Mouse (Mus musculus) testis, postnatal 10 days (tissue): ENCODE measurements around the gene Trarg1.
"Not testable (repeated sequence)": the region's sequence is repeated elsewhere in the genome, so short reads cannot be mapped to it uniquely, and the experiment has no call there.

Experiments used
- DNase-seq: peaks from one replicate; pipeline ENCODE4 v3.0.0; 2021; ENCODE audit warnings: low spot score

Gene Trarg1

DNA sequence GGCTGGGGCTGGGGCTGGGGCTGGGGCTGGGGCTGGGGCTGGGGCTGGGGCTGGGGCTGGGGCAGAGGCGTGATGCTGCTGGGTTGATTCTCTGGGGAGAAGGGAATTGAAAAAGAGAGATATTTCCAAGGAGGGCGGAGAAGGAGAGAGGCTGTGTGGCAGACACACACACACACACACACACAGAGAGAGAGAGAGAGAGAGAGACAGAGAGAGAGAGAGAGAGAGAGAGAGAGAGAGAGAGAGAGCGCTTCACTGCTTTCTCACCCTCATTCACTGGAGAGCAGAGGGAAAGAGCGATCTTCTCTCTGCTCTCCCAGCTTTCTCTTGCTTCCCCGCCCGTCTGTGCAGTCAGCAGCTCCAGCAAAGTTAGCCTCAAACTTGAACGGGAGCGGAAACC lies at the start of gene Trarg1:
Gene Trarg1 (plus strand): TSS at position 301 of the 400 bp plus-strand sequence.
- not testable (repeated sequence) for DNase-seq

DNA sequence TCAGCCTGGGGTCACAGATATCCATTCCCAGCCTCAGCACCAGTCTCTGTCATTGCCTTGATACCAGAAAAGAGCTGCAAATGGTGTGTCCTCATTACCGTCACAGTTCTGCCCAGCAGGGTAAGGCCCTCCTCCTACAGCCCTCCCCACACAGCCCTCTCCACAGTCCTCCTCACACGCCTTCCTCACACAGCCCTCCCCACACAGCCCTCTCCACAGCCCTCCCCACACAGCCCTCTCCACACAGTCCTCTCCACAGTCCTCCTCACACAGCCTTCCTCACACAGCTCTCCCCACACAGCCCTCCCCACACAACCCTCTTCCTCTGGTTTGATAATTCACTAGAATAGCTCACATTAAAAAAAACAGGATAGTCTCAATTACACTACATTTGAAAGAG lies 49.6 kb upstream of the Trarg1 start:
- DNase-seq: no peak

DNA sequence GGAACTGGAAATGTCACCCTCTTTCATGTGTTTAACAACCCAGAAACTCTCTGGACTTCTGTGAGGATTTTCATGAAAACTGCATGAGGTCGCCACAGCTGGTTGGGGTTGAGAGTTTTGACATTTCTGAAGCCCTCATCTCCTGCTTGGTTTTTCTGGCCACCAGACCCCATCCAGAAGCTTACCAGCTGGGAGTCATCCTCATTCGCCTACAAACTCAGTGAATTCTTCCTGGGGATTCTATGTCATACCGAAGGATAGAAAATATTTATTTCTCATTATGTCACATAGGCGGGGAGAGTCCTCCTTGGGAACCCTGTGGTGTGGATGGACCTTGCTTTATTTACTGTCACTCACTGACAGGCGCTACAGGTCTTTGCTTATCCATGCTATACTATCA lies 49.1 kb upstream of the Trarg1 start:
- no peak for DNase-seq

DNA sequence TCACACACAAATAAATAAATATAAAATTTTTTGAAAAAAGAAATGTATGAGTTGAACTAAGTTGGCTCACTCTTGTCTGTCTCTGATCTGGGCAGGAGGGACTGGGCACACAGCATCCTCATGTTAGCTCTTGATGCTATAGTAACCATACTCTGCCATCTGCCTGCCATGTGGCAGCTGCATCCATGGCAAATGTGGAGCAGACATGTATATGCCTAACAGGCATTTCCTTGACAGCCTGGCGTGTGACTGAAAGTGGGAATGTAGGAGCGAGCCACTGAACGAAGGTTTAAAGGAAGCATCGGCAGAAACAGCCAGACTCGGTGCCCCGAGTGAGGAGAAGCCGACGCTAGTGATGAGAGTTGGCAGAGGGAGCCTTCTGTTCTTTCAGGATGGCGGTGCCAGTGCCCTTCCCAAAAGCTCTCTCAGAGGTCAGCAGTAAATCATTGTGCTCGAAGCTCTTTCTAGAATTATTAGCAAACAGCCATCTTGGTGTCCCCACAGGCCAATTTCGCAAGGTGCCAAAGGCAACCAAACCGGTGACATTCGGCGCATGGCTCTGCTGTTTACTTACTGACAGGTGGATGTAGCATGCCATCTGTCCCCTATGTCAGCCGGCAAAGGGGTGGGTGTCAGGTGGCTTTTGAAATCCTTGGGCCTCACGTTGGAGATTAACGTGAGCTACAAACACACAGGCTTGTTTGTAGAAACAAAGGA lies 40.2 kb upstream of the Trarg1 start:
- no peak for DNase-seq

DNA sequence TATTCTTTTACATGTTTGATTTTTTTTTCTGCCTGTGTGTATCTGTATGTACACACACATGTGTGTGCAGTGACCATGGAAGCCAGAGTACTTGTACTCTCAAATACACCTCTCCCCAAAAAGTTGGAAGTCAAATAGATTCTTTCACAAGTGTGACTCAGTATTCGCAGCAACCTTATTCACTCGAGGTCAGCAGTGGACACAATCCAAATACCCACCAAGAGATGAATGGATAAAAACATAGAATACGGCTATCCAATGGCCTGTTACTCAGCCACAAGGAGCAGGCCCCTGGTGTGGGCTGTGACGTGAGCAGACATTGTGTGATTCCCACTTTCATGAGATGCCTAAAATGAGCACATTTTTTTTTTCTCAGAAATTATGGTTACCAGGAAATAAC lies 39.4 kb upstream of the Trarg1 start:
- DNase-seq: no peak

DNA sequence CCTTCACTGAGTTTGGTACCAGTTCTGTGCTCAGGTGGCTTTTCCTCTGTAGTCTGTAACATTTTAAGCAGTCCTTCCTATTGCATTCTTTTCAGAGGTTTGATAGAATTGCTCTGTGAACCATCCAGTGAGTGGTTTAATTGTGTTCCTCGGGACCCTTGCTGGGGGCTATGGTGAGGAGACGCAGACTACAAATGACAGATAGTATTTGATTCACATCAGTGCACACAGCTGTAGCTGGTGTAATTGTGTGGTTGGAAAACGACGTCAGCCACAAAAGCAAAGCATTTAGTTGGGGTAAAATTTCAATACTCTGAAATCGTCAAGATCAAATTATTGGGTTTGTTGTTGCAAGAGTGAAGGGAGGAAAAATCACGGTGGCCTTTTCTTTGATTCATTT lies 35.4 kb upstream of the Trarg1 start:
- DNase-seq: no peak

DNA sequence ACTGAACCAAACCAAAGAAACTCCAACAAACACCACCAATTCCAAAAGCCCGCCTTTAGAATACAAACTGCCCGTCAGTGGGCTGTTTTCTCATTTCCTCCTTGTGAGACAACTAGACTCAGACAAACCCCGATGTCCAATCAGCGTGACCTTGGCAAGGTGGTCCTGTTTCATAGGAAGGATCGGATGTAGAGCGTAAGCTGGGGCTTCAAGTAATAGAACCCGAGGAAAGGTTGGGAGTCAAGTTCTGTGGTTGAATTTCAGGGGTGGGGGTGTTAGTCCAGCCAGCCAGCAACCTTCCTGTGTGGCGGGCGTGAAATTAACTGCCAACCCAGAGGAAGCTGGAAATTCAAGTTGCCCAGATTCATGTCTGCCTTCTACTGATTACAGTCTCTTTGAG lies 34.6 kb upstream of the Trarg1 start:
- DNase-seq: no peak

DNA sequence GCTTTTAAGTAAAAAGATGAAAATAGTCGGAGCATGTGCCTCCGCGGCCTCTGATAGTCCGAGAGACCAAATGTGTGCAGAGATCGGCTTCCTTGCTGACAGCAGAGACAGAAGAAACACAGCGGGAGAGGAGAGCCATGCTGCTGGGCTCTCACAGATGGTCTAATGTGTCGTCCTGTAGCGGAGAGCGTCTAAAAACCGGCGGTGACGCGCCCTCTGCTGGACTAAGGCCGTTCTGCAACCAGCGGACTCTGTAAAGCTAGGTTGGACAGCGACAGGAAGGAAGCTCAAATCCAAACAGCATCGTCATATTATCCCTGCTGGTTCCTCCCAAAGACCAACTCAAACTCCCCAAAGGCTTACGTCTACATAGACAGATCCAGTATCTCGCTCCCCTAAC lies 33.7 kb upstream of the Trarg1 start:
- DNase-seq: peak; percentile 96

DNA sequence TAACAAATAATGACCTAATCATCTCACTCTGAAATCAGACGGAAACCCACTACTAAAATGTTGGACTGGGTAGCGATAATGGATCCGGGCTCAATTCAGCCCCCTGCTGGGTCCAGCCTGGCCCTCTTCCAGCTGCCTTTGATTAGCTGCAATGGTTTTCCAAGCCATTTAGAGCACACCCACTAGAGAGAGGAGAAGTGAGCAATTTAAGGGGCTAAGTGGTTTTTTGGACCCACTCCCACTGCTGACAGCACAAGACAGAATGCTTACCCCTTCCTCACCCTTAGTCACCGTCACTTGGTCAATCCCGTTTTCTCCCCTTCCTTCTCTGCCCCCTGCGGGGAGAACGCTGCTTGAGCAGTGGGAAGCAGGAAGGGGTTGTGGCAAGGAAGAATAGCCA lies 32.5 kb upstream of the Trarg1 start:
- DNase-seq: no peak

DNA sequence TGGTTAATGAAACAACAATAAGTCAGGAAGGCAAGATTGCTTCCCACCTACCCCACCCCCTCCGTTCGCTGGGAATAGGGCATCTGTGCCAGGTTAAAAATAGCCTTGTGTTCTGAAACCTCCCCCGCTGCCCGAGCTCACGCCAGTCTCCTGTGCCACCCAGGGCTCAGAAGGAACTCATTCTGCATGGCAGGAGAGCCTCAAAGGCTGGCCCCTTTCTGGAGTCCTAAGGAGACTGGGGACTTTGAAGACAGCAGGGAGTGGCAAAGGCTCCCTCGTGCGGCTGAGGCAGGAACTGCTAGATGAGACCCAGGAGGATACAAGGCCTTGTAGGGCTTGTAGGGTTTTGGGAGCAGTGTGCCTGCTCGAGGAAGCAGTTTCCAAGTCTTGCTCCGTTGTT lies 32.1 kb upstream of the Trarg1 start:
- peak; percentile 86 for DNase-seq

DNA sequence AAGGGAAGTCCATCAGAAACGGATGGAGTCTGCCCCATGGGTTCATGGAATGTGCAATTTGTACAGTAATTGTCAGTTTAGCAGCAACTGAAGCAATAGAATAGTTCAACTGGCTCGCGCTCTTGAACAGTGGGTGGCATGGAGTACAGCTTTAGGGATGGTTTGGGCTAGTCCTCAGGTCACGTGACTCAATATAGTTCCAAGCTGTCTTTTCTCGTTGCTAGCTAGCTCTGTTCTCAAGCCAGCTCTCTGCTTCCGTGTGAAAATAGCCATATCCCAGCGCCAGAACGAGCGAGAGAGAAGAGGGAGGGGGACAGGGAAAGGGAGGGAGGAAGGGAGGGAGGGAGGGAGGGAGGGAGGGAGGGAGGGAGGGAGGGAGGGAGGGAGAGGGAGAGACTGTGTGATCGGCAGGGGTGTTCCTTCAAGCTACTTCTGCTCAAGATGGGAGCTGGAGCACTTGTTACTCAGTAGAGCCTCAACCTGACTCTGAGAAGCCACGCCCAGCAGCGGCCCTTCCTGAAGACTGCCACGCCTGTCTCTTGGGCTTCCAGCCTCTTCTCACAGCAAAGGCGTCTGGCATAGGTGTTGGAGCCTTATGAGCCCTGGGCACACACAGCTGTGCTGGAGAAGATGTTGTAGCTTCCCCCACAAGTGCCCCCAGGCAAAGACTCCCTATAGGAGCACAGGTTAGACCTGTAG lies 28.6 kb upstream of the Trarg1 start:
- no peak for DNase-seq

DNA sequence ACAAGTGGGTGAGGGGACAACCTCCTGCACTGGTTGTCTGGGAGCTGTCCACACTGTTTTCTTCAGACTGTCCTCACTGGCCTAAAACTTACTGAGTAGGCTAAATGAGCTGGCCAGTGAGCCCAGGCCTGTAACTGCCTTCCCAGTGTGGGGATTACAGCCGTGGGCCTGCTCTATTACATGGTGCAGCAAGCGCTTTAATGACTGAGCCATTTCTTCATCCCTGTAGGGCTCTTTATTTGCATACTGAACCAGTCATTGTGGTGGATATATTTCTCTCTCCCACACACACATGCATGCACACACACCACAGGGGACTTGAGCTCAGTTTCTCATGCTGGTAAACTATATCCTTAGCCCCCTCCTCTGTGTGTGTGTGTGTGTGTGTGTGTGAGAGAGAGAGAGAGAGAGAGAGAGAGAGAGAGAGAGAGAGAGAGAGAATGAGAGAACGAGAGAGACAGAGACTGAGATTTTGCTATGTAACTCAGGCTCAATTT lies 26.7 kb upstream of the Trarg1 start:
- DNase-seq: no peak

DNA sequence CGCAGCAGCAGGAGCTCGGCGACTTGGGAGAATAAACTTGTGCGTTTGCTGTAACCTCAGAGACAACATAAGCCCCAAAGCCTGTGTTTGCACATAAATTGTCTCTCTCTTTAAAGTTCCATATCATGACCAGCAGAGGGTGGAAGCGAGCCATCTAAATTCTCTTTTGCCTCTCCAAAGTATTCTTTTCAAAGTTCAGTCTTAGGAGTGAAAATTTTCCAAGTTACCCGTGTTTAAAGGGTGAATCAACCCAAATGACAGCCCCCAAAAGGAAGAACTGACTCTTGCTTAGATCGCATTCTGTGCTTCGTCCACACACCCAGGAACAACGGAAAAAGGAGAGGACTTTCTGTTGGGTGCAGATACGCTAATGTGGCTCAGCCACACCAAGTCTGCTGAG lies 24.5 kb upstream of the Trarg1 start:
- DNase-seq: peak; percentile 72

DNA sequence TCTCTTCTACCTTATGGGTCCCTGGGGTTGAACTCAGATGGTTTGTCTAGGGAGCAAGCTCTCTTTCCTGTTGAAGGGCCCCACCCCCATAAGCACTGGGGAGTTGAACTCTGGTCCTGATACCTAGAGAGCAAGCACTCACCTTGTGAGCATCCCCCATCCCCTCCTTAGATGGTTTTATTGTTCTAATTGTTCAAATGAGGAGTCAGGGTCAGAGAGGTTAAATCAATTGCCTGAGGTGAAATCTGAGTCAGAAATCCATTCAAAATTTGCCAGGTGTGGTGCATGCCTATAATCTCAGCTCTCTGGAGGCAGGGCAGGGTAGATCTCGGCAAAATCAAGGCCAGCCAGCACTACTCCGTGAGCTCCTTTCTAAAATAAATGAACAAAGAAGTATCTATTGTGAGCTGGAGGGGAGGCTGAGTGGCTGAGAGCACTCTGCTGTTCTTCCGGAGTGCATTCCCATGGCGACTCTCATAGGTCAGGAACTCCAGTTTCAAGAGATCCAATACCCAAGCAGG lies 22.1 kb upstream of the Trarg1 start:
- DNase-seq: no peak

DNA sequence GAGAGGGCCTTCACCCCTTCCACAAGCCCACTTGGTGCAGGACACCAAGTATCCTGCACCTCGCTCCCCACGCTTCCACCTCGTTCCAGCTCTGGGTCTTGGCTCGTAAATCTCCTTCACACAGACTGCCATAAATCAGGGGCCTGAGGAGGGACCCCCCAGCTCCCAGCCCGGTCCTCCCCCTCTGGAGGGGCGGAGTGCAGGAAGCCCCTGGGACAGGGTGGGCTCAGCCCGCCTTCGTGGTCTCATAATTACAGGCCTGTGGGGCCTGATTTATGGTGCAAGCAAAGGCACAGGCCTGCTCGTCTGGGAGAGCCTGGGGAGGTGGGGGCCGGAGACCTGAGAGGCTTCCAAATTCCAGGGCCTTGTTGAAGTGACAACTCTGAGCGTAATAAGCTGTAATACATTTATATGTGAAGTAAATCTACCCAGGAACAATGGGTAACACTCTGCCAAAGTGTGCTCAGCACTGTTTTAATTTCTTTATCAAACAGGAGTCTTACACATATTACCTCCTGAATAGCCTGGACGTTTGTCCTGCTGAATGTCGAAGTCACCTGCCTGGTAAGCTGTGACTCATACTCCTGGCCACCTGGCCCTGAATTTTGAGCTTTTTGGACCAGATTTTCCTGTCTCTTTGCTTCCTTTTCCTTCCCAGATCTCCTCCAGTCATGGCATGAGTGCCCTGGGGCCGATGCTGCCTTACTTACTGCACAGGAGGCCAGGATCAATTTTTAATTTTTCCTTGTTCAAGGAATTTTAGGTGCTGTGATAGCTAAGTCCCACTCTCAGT lies 20.3 kb upstream of the Trarg1 start:
- no peak for DNase-seq

DNA sequence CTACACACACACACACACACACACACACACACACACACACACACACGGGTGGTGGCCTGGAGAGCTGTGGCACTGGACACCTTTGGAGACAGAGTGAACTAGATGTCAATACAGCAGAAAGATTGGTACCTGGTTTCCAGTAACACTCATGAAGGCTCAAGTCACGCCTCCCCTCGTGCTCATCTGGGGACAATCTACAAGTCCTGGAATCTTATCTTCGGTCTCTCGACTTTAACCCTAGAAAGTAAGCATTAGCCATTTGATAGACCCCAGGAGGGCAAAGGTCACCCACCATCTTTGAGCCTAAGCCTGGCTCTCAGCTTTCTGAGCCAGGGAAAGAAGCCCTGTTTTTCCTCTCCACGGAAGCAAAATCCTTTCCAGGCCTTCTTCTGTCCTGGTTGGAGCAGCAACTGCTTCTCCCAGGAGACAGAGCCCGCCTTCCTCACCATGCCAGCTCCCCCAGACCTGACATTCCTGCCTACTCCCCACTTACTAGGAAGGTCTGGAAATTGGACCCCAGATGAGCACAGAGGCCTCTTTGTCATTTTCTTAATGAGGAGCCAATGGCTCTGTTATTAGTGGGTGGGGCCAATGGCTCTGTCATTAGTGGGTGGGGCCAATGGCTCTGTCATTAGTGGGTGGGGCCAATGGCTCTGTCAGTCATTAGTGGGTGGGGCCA lies 17.7 kb upstream of the Trarg1 start:
- no peak for DNase-seq

DNA sequence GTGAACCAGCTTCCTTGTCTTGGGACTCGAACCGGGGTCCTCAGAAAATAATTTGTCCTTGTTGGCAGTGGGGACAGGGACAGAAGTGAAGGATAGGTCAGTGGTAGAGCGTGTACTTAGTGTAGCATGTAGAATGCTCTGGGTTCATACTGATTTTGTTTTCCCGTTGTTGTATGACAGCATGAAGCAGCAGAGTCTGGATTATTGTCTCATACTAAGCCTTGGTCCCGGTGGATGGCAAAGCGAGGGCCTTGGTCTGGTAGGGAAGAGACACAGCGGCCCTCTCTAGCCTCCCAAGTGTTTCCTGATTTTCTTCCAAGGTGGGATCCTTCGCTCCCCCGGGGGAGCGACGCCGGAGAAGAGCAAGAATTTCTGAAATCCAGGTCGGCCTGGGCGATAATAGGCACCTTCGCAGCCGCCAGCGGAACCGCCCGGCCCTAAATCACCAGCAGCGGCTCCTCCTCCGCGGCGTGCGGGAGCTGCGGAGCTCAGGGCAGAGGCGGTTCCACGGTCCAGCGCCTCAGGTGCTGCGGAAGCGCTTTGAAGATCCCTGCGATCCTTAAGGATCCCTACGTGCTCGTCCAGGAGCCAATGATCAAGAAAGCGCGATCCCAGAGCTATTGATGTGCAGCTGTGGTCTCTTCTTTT lies 13.5 kb upstream of the Trarg1 start:
- no peak for DNase-seq

DNA sequence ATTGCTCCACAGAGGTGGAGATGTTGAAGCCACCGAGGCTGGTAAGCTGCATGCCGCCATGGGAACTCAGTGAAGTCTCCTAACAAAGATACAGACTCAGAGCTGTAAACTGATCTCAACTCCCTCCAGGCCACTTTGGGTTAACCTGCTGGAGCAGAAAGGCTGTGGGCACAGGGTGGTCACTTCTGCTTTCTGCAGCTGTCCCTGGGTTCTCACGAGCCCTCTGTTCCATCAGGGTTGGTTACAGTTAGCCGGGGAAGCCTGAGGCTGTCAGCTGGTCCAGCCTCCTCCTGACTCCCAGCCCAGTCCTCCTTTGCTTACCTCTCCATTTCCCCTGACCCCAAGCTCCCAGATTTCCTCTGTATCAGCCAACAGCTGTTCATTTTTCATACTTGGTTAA lies 11.8 kb upstream of the Trarg1 start:
- no peak for DNase-seq

DNA sequence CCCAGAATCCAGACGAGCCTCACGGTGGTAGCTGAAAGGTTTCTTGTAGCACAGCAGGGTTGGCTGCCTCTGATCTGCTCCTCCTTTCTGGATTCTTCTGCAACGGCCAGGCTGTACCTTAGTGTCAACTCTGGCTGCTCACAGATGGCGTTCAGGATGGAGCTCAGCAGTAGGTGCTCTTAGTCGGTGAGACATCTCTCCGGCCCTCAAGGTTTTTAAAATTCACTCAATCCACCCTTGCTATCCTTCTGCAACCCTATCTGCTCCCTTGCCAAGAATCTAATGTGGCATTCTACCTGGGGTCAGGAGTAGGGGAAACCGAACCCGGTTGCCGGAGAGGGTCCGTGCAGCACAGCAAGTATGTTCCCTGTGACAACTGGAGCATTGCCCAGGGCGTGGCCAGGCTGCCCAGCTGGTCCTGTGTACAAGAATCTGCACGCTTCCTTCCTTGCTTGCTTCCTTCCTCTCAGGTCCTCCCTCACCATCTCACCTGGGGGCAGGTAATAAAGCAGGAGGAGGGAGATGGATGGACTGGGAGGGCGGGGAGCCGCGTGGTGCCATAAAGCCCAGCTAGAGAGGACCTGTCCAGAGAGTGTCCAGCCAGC lies 7.6 kb upstream of the Trarg1 start, which contains the start of gene Bhlha9:
Gene Bhlha9 (plus strand): TSS at position 600 of the 605 bp plus-strand sequence.
- no peak for DNase-seq

DNA sequence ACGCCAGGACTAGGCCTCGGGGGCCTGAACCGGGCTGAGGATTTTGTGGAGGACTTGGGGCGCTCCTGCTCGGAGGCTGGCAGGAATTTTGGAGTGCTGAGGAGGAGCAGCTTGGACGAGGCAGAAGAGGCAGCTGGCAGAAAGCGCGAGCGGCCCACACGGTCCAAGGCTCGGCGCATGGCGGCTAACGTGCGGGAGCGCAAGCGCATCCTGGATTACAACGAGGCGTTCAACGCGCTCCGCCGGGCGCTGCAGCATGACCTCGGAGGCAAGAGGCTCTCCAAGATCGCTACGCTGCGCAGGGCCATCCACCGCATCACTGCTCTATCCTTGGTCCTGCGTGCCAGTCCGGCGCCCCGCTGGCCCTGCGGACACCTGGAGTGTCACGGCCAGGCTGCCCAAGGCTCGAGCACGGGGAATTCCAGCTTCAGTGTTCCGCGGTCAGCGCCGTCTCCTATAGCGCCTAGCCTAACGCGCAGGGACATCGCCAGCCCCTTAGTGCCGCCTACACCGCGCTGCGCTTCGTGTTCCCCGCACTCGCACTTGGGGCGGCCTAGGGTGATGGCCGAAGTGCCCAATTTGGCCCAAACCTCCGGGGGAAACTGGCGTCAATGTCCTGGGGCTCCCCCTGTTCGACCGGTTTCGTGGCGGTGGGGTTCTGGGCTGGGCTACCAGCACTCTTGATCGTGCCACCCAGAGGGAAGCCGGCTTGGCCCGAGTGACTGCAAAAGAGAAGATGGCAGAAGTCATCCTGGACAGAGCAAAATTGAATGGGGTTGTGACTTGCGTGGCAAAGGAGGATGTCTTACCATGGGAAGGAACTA lies 6.8 kb upstream of the Trarg1 start:
- DNase-seq: no peak
